Mouse (Mus musculus): Measurements from ENCODE around the gene Olfr635. TPM values are rescaled to one million over a fixed set of nuclear protein-coding genes. Genes with fewer than 3 reads are reported as not detected.

Olfr635 gene
- polyA plus RNA-seq (2015; fragmentation: Illumina TruSeq; extraction: RNeasy Lipid Tissue Mini Kit (QIAGEN cat#74804); ENCODE audit: low read depth, low replicate concordance), result not detected

GRCm38 (mm10) chr7:103970852-103971251, at the start of gene Olfr635:
Gene Olfr635, plus strand, starts transcription at chr7:103971152.

DNA sequence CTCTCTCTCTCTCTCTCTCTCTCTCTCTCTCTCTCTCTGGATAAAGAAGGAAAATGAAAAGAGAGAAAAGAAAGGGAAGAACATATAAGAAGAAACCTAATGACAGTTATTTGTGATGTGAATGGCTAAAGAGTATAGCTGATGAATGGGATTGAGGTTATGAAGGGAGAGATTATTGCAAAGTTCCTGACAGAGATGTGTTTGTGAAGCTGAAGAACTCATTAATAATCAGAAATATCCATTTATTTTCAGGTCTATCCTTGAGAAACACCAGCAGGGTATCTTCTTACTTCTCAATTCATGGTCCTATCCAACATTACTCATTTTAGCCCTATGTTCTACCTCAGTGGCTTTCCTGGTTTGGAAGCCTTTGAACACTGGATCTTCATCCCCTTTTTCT, 42.4 kb upstream of the Olfr635 start, which contains the start of gene Olfr631:
Gene Olfr631 (plus strand): TSS at position 301 of the 400 bp plus-strand sequence.

GRCm38 (mm10) chr7:103934264-103934663, 36.7 kb upstream of the Olfr635 start, which contains the start of gene Olfr632:
Gene Olfr632, plus strand, starts transcription at chr7:103934347.

GRCm38 (mm10) chr7:103944137-103944536, 26.8 kb upstream of the Olfr635 start, which contains the start of gene Olfr633:
Gene Olfr633, plus strand, starts transcription at chr7:103944437.

DNA sequence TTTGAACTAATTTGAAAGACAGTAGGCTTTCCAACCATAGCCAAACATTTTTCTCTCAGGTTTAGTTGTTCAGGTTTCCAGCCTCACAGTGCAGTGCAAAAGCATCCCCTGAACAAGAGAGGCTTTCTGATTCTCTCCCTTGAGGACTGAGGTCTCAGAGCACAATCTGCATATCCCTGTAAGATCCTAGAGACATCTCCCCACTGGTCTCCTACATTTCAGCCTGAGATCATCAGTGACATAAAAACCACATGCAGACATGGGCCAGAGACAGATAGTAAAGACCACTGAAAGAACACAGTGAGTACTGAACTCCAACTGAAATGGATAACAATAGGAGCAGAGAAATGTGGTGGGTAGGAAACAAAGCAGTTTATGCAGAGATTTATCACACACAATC, 27.5 kb downstream of the Olfr635 start, which contains the start of gene Olfr638:
Gene Olfr638 (plus strand): TSS at position 301 of the 400 bp plus-strand sequence.

GRCm38 (mm10) chr7:104017203-104017602, 46.3 kb downstream of the Olfr635 start, which contains the start of gene Olfr639:
Gene Olfr639, minus strand, starts transcription at chr7:104017303.

GRCm38 (mm10) chr7:104025473-104025872, 54.5 kb downstream of the Olfr635 start, which contains the start of gene Olfr640:
Gene Olfr640, minus strand, starts transcription at chr7:104025573.

DNA sequence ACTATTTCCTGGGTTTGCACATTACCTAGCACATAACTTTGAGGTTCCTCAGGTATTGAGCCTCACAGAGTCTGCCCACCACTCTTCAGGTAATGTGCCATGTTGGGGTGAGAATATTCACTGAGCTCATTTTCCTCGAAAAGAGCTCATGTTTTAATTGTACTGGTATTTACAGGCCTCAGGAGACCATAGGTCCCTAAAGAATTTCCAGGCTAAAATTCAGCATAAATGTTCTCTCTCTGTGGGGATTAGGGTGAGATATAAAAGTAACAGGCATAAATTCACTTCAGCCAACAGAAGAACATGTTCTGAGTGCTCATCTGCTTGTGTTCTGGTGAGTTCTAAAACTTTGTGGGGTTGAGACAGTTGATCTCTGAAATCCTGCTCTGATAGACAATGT, 64.2 kb downstream of the Olfr635 start, which contains the start of gene Olfr641:
Gene Olfr641 (plus strand): TSS at position 301 of the 400 bp plus-strand sequence.

Other genes starting within 250 kb of the Olfr635 start
- gene Olfr628, start 240.8 kb upstream of the Olfr635 start, polyA plus RNA-seq (2015; fragmentation: Illumina TruSeq; extraction: RNeasy Lipid Tissue Mini Kit (QIAGEN cat#74804); ENCODE audit: low read depth, low replicate concordance), result not detected
- gene Olfr629, start 226.2 kb upstream of the Olfr635 start, polyA plus RNA-seq (2015; fragmentation: Illumina TruSeq; extraction: RNeasy Lipid Tissue Mini Kit (QIAGEN cat#74804); ENCODE audit: low read depth, low replicate concordance), result not detected
- not detected for gene Olfr630, start 213.8 kb upstream of the Olfr635 start, polyA plus RNA-seq (2015; fragmentation: Illumina TruSeq; extraction: RNeasy Lipid Tissue Mini Kit (QIAGEN cat#74804); ENCODE audit: low read depth, low replicate concordance)
- not detected for gene Olfr69, start 199.6 kb upstream of the Olfr635 start, polyA plus RNA-seq (2015; fragmentation: Illumina TruSeq; extraction: RNeasy Lipid Tissue Mini Kit (QIAGEN cat#74804); ENCODE audit: low read depth, low replicate concordance)
- not detected for gene Olfr68, start 191.5 kb upstream of the Olfr635 start, polyA plus RNA-seq (2015; fragmentation: Illumina TruSeq; extraction: RNeasy Lipid Tissue Mini Kit (QIAGEN cat#74804); ENCODE audit: low read depth, low replicate concordance)
- gene Olfr67, start 179.3 kb upstream of the Olfr635 start, polyA plus RNA-seq (2015; fragmentation: Illumina TruSeq; extraction: RNeasy Lipid Tissue Mini Kit (QIAGEN cat#74804); ENCODE audit: low read depth, low replicate concordance), result not detected
- gene Hbb-bt, start 157.2 kb upstream of the Olfr635 start, polyA plus RNA-seq (2015; fragmentation: Illumina TruSeq; extraction: RNeasy Lipid Tissue Mini Kit (QIAGEN cat#74804); ENCODE audit: low read depth, low replicate concordance), result 154 TPM
- gene Hbb-bs, start 143.1 kb upstream of the Olfr635 start, polyA plus RNA-seq (2015; fragmentation: Illumina TruSeq; extraction: RNeasy Lipid Tissue Mini Kit (QIAGEN cat#74804); ENCODE audit: low read depth, low replicate concordance), result 1,248 TPM
- gene Hbb-bh2, start 130.6 kb upstream of the Olfr635 start, polyA plus RNA-seq (2015; fragmentation: Illumina TruSeq; extraction: RNeasy Lipid Tissue Mini Kit (QIAGEN cat#74804); ENCODE audit: low read depth, low replicate concordance), result not detected
- not detected for gene Hbb-bh1, start 128.0 kb upstream of the Olfr635 start, polyA plus RNA-seq (2015; fragmentation: Illumina TruSeq; extraction: RNeasy Lipid Tissue Mini Kit (QIAGEN cat#74804); ENCODE audit: low read depth, low replicate concordance)
- not detected for gene Hbb-y, start 117.9 kb upstream of the Olfr635 start, polyA plus RNA-seq (2015; fragmentation: Illumina TruSeq; extraction: RNeasy Lipid Tissue Mini Kit (QIAGEN cat#74804); ENCODE audit: low read depth, low replicate concordance)
- gene Olfr66, start 84.9 kb upstream of the Olfr635 start, polyA plus RNA-seq (2015; fragmentation: Illumina TruSeq; extraction: RNeasy Lipid Tissue Mini Kit (QIAGEN cat#74804); ENCODE audit: low read depth, low replicate concordance), result not detected
- not detected for gene Olfr64, start 76.7 kb upstream of the Olfr635 start, polyA plus RNA-seq (2015; fragmentation: Illumina TruSeq; extraction: RNeasy Lipid Tissue Mini Kit (QIAGEN cat#74804); ENCODE audit: low read depth, low replicate concordance)
- not detected for gene Olfr65, start 67.7 kb upstream of the Olfr635 start, polyA plus RNA-seq (2015; fragmentation: Illumina TruSeq; extraction: RNeasy Lipid Tissue Mini Kit (QIAGEN cat#74804); ENCODE audit: low read depth, low replicate concordance)
- not detected for gene Olfr631, start 42.3 kb upstream of the Olfr635 start, polyA plus RNA-seq (2015; fragmentation: Illumina TruSeq; extraction: RNeasy Lipid Tissue Mini Kit (QIAGEN cat#74804); ENCODE audit: low read depth, low replicate concordance)
- gene Olfr632, start 36.8 kb upstream of the Olfr635 start, polyA plus RNA-seq (2015; fragmentation: Illumina TruSeq; extraction: RNeasy Lipid Tissue Mini Kit (QIAGEN cat#74804); ENCODE audit: low read depth, low replicate concordance), result not detected
- not detected for gene Olfr633, start 26.7 kb upstream of the Olfr635 start, polyA plus RNA-seq (2015; fragmentation: Illumina TruSeq; extraction: RNeasy Lipid Tissue Mini Kit (QIAGEN cat#74804); ENCODE audit: low read depth, low replicate concordance)
- gene Olfr638, start 27.6 kb downstream of the Olfr635 start, polyA plus RNA-seq (2015; fragmentation: Illumina TruSeq; extraction: RNeasy Lipid Tissue Mini Kit (QIAGEN cat#74804); ENCODE audit: low read depth, low replicate concordance), result not detected
- gene Olfr639, start 46.2 kb downstream of the Olfr635 start, polyA plus RNA-seq (2015; fragmentation: Illumina TruSeq; extraction: RNeasy Lipid Tissue Mini Kit (QIAGEN cat#74804); ENCODE audit: low read depth, low replicate concordance), result not detected
- not detected for gene Olfr640, start 54.4 kb downstream of the Olfr635 start, polyA plus RNA-seq (2015; fragmentation: Illumina TruSeq; extraction: RNeasy Lipid Tissue Mini Kit (QIAGEN cat#74804); ENCODE audit: low read depth, low replicate concordance)
- not detected for gene Olfr641, start 64.3 kb downstream of the Olfr635 start, polyA plus RNA-seq (2015; fragmentation: Illumina TruSeq; extraction: RNeasy Lipid Tissue Mini Kit (QIAGEN cat#74804); ENCODE audit: low read depth, low replicate concordance)
- gene Olfr642, start 81.5 kb downstream of the Olfr635 start, polyA plus RNA-seq (2015; fragmentation: Illumina TruSeq; extraction: RNeasy Lipid Tissue Mini Kit (QIAGEN cat#74804); ENCODE audit: low read depth, low replicate concordance), result not detected
- gene 4930516K23Rik, start 90.3 kb downstream of the Olfr635 start, polyA plus RNA-seq (2015; fragmentation: Illumina TruSeq; extraction: RNeasy Lipid Tissue Mini Kit (QIAGEN cat#74804); ENCODE audit: low read depth, low replicate concordance), result not detected
- gene Olfr644, start 100.7 kb downstream of the Olfr635 start, polyA plus RNA-seq (2015; fragmentation: Illumina TruSeq; extraction: RNeasy Lipid Tissue Mini Kit (QIAGEN cat#74804); ENCODE audit: low read depth, low replicate concordance), result not detected
- not detected for gene Olfr645, start 114.3 kb downstream of the Olfr635 start, polyA plus RNA-seq (2015; fragmentation: Illumina TruSeq; extraction: RNeasy Lipid Tissue Mini Kit (QIAGEN cat#74804); ENCODE audit: low read depth, low replicate concordance)
- gene Olfr646, start 133.7 kb downstream of the Olfr635 start, polyA plus RNA-seq (2015; fragmentation: Illumina TruSeq; extraction: RNeasy Lipid Tissue Mini Kit (QIAGEN cat#74804); ENCODE audit: low read depth, low replicate concordance), result not detected
- gene Ubqln5, start 158.7 kb downstream of the Olfr635 start, polyA plus RNA-seq (2015; fragmentation: Illumina TruSeq; extraction: RNeasy Lipid Tissue Mini Kit (QIAGEN cat#74804); ENCODE audit: low read depth, low replicate concordance), result not detected
- gene Olfr643, start 166.3 kb downstream of the Olfr635 start, polyA plus RNA-seq (2015; fragmentation: Illumina TruSeq; extraction: RNeasy Lipid Tissue Mini Kit (QIAGEN cat#74804); ENCODE audit: low read depth, low replicate concordance), result not detected
- not detected for gene Ubqln3, start 172.1 kb downstream of the Olfr635 start, polyA plus RNA-seq (2015; fragmentation: Illumina TruSeq; extraction: RNeasy Lipid Tissue Mini Kit (QIAGEN cat#74804); ENCODE audit: low read depth, low replicate concordance)
- gene Ubqlnl, start 179.4 kb downstream of the Olfr635 start, polyA plus RNA-seq (2015; fragmentation: Illumina TruSeq; extraction: RNeasy Lipid Tissue Mini Kit (QIAGEN cat#74804); ENCODE audit: low read depth, low replicate concordance), result not detected
- gene Olfm5, start 193.7 kb downstream of the Olfr635 start, polyA plus RNA-seq (2015; fragmentation: Illumina TruSeq; extraction: RNeasy Lipid Tissue Mini Kit (QIAGEN cat#74804); ENCODE audit: low read depth, low replicate concordance), result 0.36 TPM
- not detected for gene Olfr648, start 212.2 kb downstream of the Olfr635 start, polyA plus RNA-seq (2015; fragmentation: Illumina TruSeq; extraction: RNeasy Lipid Tissue Mini Kit (QIAGEN cat#74804); ENCODE audit: low read depth, low replicate concordance)
- gene Olfr649, start 224.8 kb downstream of the Olfr635 start, polyA plus RNA-seq (2015; fragmentation: Illumina TruSeq; extraction: RNeasy Lipid Tissue Mini Kit (QIAGEN cat#74804); ENCODE audit: low read depth, low replicate concordance), result not detected
- 0.15 TPM for gene Trim6, start 247.6 kb downstream of the Olfr635 start, polyA plus RNA-seq (2015; fragmentation: Illumina TruSeq; extraction: RNeasy Lipid Tissue Mini Kit (QIAGEN cat#74804); ENCODE audit: low read depth, low replicate concordance)

All from brain, adult 10 weeks (tissue).